Mouse (Mus musculus) cortical plate, adult 2 months (tissue): ENCODE data around the gene Slc9a7. TPM values are rescaled to one million over a fixed set of nuclear protein-coding genes. Genes with fewer than 3 reads are reported as not detected.

Source experiments
- H3K27ac ChIP-seq: fragments of 200-500 bp; 2 replicates; pipeline ENCODE4 v1.5.1; 2012; ENCODE audit warnings: low read length, control low read depth, inconsistent platforms; ENCODE audit not compliant: insufficient read depth
- H3K4me1 ChIP-seq: fragments of 200-500 bp; 2 replicates; pipeline ENCODE4 v1.6.1; 2011; ENCODE audit warnings: low read length; ENCODE audit not compliant: control insufficient read depth, insufficient read depth
- H3K4me3 ChIP-seq: fragments of 200-500 bp; 2 replicates; pipeline ENCODE4 v1.5.1; 2011; ENCODE audit warnings: mild to moderate bottlenecking, low read length, control low read depth; ENCODE audit not compliant: insufficient read depth
- CTCF ChIP-seq: fragments of 200-500 bp; IDR thresholded peaks from 2 replicates; pipeline ENCODE4 v1.5.1; 2011; ENCODE audit warnings: mild to moderate bottlenecking, control low read depth, low read length; ENCODE audit not compliant: insufficient read depth; ENCODE audit errors: extremely low read depth
- POLR2A ChIP-seq: fragments of 200-500 bp; IDR thresholded peaks from 2 replicates; pipeline ENCODE4 v1.6.1; 2011; ENCODE audit warnings: mild to moderate bottlenecking, low read length, control low read depth; ENCODE audit not compliant: insufficient read depth; ENCODE audit errors: extremely low read depth
- polyA plus RNA-seq: library from polyadenylated mRNA; depleted of rRNA; stranded (reverse); fragments of >200 nt; gene quantifications from 2 replicates; pipeline ENCODE4 v1.2.3, GENCODE M21; 2012; rRNA removed

Slc9a7 gene
- polyA plus RNA-seq, 1 experiment = 13.7 TPM

DNA sequence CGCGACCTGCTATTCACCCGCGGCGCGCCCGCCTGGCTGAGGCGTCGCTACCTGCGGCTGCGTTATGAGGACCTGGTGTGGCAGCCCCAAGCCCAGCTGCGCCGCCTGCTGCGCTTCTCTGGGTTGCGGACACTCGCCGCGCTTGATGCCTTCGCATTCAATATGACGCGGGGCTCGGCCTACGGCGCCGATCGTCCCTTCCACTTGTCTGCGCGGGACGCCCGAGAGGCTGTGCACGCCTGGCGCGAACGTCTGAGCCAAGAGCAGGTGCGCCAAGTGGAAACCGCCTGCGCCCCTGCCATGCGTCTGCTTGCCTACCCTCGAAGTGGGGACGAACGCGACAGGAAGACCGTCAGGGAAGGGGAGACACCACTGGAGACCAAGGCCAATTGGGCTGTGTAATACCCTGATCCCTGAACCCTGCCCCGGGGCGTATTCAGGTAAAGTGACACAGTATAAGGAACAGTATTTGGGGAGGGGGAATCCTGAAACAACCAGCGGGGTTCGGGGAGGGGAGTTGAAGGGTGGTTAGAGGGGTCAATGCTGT is 230.8 kb downstream of the Slc9a7 start:
- no peaks in the 10 kb centered on the region for H3K4me1 ChIP-seq
- H3K27ac ChIP-seq = no peak overlapping the region
- H3K4me3 ChIP-seq = peak overlapping the region; percentile 43
- no peak for TF ChIP-seq POLR2A
- no peak for TF ChIP-seq CTCF

DNA sequence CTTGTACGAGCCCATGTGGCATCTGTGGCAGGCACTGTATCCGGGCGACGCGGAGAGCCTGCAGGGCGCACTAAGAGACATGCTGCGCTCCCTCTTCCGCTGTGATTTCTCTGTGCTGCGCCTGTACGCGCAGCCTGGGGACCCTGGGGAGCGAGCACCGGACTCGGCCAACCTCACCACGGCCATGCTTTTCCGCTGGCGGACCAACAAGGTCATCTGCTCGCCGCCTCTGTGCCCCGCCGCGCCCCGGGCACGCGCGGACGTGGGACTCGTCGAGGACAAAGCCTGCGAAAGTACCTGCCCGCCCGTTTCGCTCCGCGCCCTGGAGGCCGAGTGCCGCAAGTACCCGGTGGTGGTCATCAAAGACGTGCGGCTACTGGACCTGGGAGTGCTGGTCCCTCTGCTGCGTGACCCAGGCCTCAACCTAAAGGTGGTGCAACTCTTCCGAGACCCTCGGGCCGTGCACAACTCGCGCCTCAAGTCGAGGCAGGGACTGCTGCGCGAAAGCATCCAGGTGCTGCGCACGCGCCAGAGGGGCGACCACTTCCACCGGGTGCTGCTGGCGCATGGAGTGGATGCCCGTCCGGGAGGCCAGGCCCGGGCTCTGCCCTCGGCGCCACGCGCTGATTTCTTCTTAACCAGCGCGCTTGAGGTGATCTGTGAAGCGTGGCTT is 231.4 kb downstream of the Slc9a7 start:
- Histone ChIP-seq H3K4me1 (no peaks in the 10 kb centered on the region), H3K4me3 (peak overlapping the region; percentile 43), H3K27ac (no peak overlapping the region)
- TF ChIP-seq POLR2A (no peak), CTCF (no peak)

DNA sequence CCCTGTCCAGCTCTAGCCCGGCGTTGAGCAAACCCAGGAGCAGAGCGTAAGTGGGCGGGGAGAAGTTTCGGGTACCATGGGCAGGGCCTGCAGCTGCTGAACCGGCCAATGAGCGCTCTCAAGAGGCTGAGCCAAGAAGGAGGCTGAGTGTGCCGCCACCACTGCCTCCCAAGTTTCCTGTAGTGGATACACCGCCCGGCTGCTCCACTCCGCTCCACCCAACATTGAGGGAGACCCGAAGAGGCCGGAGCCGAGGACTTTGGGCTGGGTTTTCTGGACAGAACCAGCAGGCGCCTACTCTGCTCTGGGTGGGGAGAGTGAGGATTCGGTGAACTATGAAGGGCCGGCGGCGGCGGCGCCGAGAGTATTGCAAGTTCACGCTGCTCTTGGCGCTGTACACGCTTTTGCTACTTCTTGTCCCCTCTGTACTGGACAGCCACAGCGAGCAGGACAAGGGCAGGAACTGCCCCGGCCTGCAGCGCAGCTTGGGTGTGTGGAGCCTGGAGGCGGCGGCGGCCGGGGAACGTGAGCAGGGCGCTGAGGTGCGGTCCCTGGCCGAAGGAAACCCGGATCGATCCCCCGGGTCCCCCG is 232.1 kb downstream of the Slc9a7 start, which contains the start of gene Chst7:
Chst7 (plus strand) TSS at position 180 of the 591 bp plus-strand sequence.
- Histone ChIP-seq H3K4me3 (peak within 1 kb of the TSS; percentile 43), H3K27ac (no peak within 1 kb of the TSS), H3K4me1 (no peaks in the 10 kb centered on the region)
- TF ChIP-seq POLR2A (no peak), CTCF (no peak)

Other genes starting within 250 kb of the Slc9a7 start
- gene Chst7, start 232.2 kb downstream of the Slc9a7 start, polyA plus RNA-seq = 2.3 and 2.5 TPM in 2 replicates
- gene Rp2, start 72.7 kb upstream of the Slc9a7 start, polyA plus RNA-seq = 8.2 and 8.4 TPM in 2 replicates
- gene Jade3, start 133.9 kb upstream of the Slc9a7 start, polyA plus RNA-seq = 5.0 and 5.3 TPM in 2 replicates